Comparison of ENCODE assay signal across 25 mouse cellular contexts in genomic region chr2:119843526-119843925, GRCm38 (mm10). TPM values are rescaled to one million over a fixed set of nuclear protein-coding genes. Genes with fewer than 3 reads are reported as not detected.
DNase-seq lines count a peak whose midpoint lies in the region; TF ChIP-seq lines count a peak whose summit lies in the region.
"Had no signal": no experiment of that assay in that cellular context is flagged by ENCODE, and none has a peak within 500 bp of the region (broad histone marks: within the 10 kb centered on the region; RNA-seq: fewer than 3 reads in every experiment).

No protein-coding gene starts in this region.

- H3K36me3 ChIP-seq in MEL (ENCODE audit: control insufficient read depth in 1 of 2, insufficient read depth in 2 of 2, low read length in 2 of 2), result no peaks in the 10 kb centered on the region
- H3K36me3 ChIP-seq in splenic B cell, adult 2 months (ENCODE audit: control insufficient read depth, insufficient read depth, low read length, poor library complexity, severe bottlenecking), result no peaks in the 10 kb centered on the region
- H3K36me3 ChIP-seq: heart, embryonic 15.5 days; hindbrain, embryonic 12.5 days; limb, embryonic 10.5 days; limb, embryonic 15.5 days; liver, embryonic 13.5 days; midbrain, embryonic 10.5 days; midbrain, embryonic 15.5 days had no signal

- no peak for TF ChIP-seq POLR2A in MEL (IDR thresholded peaks at IDR 0.05; ENCODE audit: control insufficient read depth in 1 of 2, insufficient read depth in 1 of 2, low read depth in 1 of 2, low read length in 2 of 2, poor library complexity in 1 of 2)

- H3K4me1 ChIP-seq in MEL (ENCODE audit: control insufficient read depth in 1 of 2, insufficient read depth in 2 of 2, low read length in 2 of 2), result no peaks in the 10 kb centered on the region; a peak in 1 of 4 replicates
- H3K4me1 ChIP-seq: heart, embryonic 15.5 days; hindbrain, embryonic 12.5 days; limb, embryonic 10.5 days; limb, embryonic 15.5 days; liver, embryonic 13.5 days; midbrain, embryonic 10.5 days; midbrain, embryonic 15.5 days had no signal

- peak; percentile 21 for TF ChIP-seq RAD21 in MEL (IDR thresholded peaks at IDR 0.05; ENCODE audit: low read depth, low read length)

- H3K9me3 ChIP-seq in MEL (replicated peaks; ENCODE audit: insufficient read depth, low read length), result no peaks in the 10 kb centered on the region
- H3K9me3 ChIP-seq: heart, embryonic 15.5 days; hindbrain, embryonic 12.5 days; limb, embryonic 10.5 days; limb, embryonic 15.5 days; liver, embryonic 13.5 days; midbrain, embryonic 15.5 days had no signal

- peak; percentile 73 for DNase-seq in 416B (ENCODE audit: low read depth)
- peak; percentile 75 for DNase-seq in A20 (ENCODE audit: low read depth, low spot score)
- DNase-seq in MEL (ENCODE audit: low read depth, low spot score), result peak; percentile 45
- peak; percentile 7 for DNase-seq in splenic B cell, adult 2 months (ENCODE audit: low read depth, low spot score)
- no peak for DNase-seq in lung, postnatal 36 days
- DNase-seq in thymus, adult 18-20 months, result no peak
- DNase-seq: adrenal gland, postnatal 10 days; cerebellum, adult 9-10 months; cerebellum, postnatal 36 days; gastrocnemius, postnatal 14 days; kidney, adult 8-10 months; kidney, postnatal 10 days; liver, embryonic 13.5 days; lung, adult 2 months; lung, postnatal 14 days; spleen, adult 18-20 months had no signal

- H3K9ac ChIP-seq in MEL (ENCODE audit: control insufficient read depth, low read depth, low read length, poor library complexity, severe bottlenecking), result no peak overlapping the region
- H3K9ac ChIP-seq: heart, embryonic 15.5 days; hindbrain, embryonic 12.5 days; limb, embryonic 15.5 days; liver, embryonic 13.5 days; midbrain, embryonic 15.5 days had no signal

- peaks cover 0 to 1% of the 10 kb centered on the region in 2 experiments; a peak in 2 of 4 replicates for H3K27me3 ChIP-seq in MEL (ENCODE audit: control insufficient read depth in 1 of 2, insufficient read depth in 2 of 2, low read length in 2 of 2)
- H3K27me3 ChIP-seq in splenic B cell, adult 2 months (ENCODE audit: control insufficient read depth, insufficient read depth, low read length, poor library complexity, severe bottlenecking), result no peaks in the 10 kb centered on the region
- H3K27me3 ChIP-seq: heart, embryonic 15.5 days; hindbrain, embryonic 12.5 days; limb, embryonic 15.5 days; midbrain, embryonic 15.5 days had no signal

- no peaks in the 10 kb centered on the region for H3K79me2 ChIP-seq in MEL (ENCODE audit: control insufficient read depth, insufficient read depth, low read length, poor library complexity)

- no peak overlapping the region for H3K4me3 ChIP-seq in MEL (ENCODE audit: control insufficient read depth in 1 of 2, insufficient read depth in 1 of 2, low read depth in 2 of 2, low read length in 2 of 2)
- H3K4me3 ChIP-seq: heart, embryonic 15.5 days; hindbrain, embryonic 12.5 days; limb, embryonic 10.5 days; limb, embryonic 15.5 days; liver, embryonic 13.5 days; midbrain, embryonic 10.5 days; midbrain, embryonic 15.5 days had no signal

- no peak overlapping the region for H3K27ac ChIP-seq in MEL (ENCODE audit: control insufficient read depth, low read depth, low read length)
- H3K27ac ChIP-seq: heart, embryonic 15.5 days; hindbrain, embryonic 12.5 days; hindbrain, postnatal 0 days; limb, embryonic 10.5 days; limb, embryonic 15.5 days; liver, embryonic 13.5 days; midbrain, embryonic 10.5 days; midbrain, embryonic 15.5 days had no signal

- TF ChIP-seq CTCF in MEL (IDR thresholded peaks at IDR 0.05 in 2 of 3, conservative IDR thresholded peaks at IDR 0.05 in 1 of 3; ENCODE audit: control insufficient read depth in 1 of 3, insufficient read depth in 1 of 3, low read depth in 2 of 3, low read length in 3 of 3, poor library complexity in 1 of 3, severe bottlenecking in 1 of 3), result peak in 1 of 3 experiments; percentile 32; a peak in 2 of 6 replicates

- TF ChIP-seq EP300 in MEL (IDR thresholded peaks at IDR 0.05; ENCODE audit: low read depth in 1 of 2, low read length in 2 of 2), result no peak

TF ChIP-seq in MEL, 35 proteins besides CTCF, POLR2A, EP300 and RAD21:
- TF ChIP-seq SMC3 (IDR thresholded peaks at IDR 0.05; ENCODE audit: low read depth, low read length) (peak; percentile 32), BHLHE40 (IDR thresholded peaks at IDR 0.05; ENCODE audit: borderline replicate concordance, low read depth, low read length) (no peak)

RNA-seq across cellular contexts. Expression of gene Tyro3, which starts 46.0 kb away (rescaled TPM):
- total RNA-seq in MEL (2012; rRNA removed), result 11.0 and 11.2 TPM in 2 replicates
- polyA plus RNA-seq in MEL (2012; ENCODE audit: insufficient read depth in 1 of 2, insufficient read length in 2 of 2, low read depth in 1 of 2, low replicate concordance in 2 of 2, missing spikeins in 1 of 2), result 10 to 100 TPM in 1 of 2 experiments, not detected in 1; 15.2 TPM
- total RNA-seq: granulocyte monocyte progenitor cell, adult 5-6 weeks; megakaryocyte progenitor cell, adult 5-6 weeks had no signal

RNA-seq across cellular contexts. Expression of gene Mga, which starts 53.5 kb away (rescaled TPM):
- 45.4 and 45.7 TPM in 2 replicates for total RNA-seq in MEL (2012; rRNA removed)
- 100 to 1,000 TPM in 1 of 2 experiments, 10 to 100 TPM in 1; 60.9 to 224 TPM for polyA plus RNA-seq in MEL (2012; ENCODE audit: insufficient read depth in 1 of 2, insufficient read length in 2 of 2, low read depth in 1 of 2, low replicate concordance in 2 of 2, missing spikeins in 1 of 2)

RNA-seq across cellular contexts. Expression of gene Rpap1, which starts 56.2 kb away (rescaled TPM):
- total RNA-seq in MEL (2012; rRNA removed), result 12.9 and 13.6 TPM in 2 replicates
- 10 to 100 TPM in 1 of 2 experiments, not detected in 1; 26.8 TPM for polyA plus RNA-seq in MEL (2012; ENCODE audit: insufficient read depth in 1 of 2, insufficient read length in 2 of 2, low read depth in 1 of 2, low replicate concordance in 2 of 2, missing spikeins in 1 of 2)

Comparison
In these comparisons a context has a peak if more than half of its experiments do, and no peak if none do; other contexts are left out.
1. DNase-seq: peak in 416B (single experiment), A20 (single experiment), MEL (single experiment) and splenic B cell, adult 2 months (single experiment); none in lung, postnatal 36 days (single experiment) and thymus, adult 18-20 months (0 of 2).